Mouse (Mus musculus) lung, postnatal 0 days (tissue): ENCODE data around the gene Gm49333. TPM values are rescaled to one million over a fixed set of nuclear protein-coding genes. Genes with fewer than 3 reads are reported as not detected.
A peak's percentile ranks its signal among the peaks of the same experiment; 100 is the strongest.

Experiments
- ATAC-seq: fragments of 200-750 bp; cut with Nextera tagmentation; 2 replicates; pipeline ENCODE4 v1.8.0; 2017; ENCODE audit warnings: moderate library complexity
- DNase-seq: peaks from one replicate; pipeline ENCODE4 v3.0.0-alpha.2; 2016; ENCODE audit warnings: low spot score
- H3K27ac ChIP-seq: fragments of 300-500 bp; sonication (generic); 2 replicates; pipeline ENCODE4 v1.5.1; 2014; ENCODE audit warnings: antibody characterized with exemption, mild to moderate bottlenecking, low read length, mixed read lengths
- H3K27me3 ChIP-seq: fragments of 300-500 bp; sonication (generic); replicated peaks from 2 replicates; pipeline ENCODE4 v1.6.1; 2014; ENCODE audit warnings: low read length, mixed read lengths; ENCODE audit not compliant: insufficient read depth
- H3K36me3 ChIP-seq: fragments of 300-500 bp; sonication (generic); 2 replicates; pipeline ENCODE4 v1.6.1; 2014; ENCODE audit warnings: low read length, mixed read lengths; ENCODE audit not compliant: insufficient read depth
- H3K4me1 ChIP-seq: fragments of 300-500 bp; sonication (generic); 2 replicates; pipeline ENCODE4 v1.6.1; 2014; ENCODE audit warnings: antibody characterized with exemption, low read depth, low read length, mixed read lengths; ENCODE audit not compliant: insufficient read depth
- H3K4me2 ChIP-seq: fragments of 300-500 bp; sonication (generic); replicated peaks from 2 replicates; pipeline ENCODE4 v1.6.1; 2014; ENCODE audit warnings: low read depth, mild to moderate bottlenecking, low read length, moderate library complexity, mixed read lengths
- H3K4me3 ChIP-seq: fragments of 300-500 bp; sonication (generic); 2 replicates; pipeline ENCODE4 v1.5.1; 2014; ENCODE audit warnings: low read depth, low read length
- H3K9ac ChIP-seq: fragments of 300-500 bp; sonication (generic); replicated peaks from 2 replicates; pipeline ENCODE4 v1.6.1; 2014; ENCODE audit warnings: low read depth, mild to moderate bottlenecking
- H3K9me3 ChIP-seq: fragments of 300-500 bp; sonication (generic); 2 replicates; pipeline ENCODE4 v1.6.1; 2016; ENCODE audit warnings: low read length, mixed read lengths
- CTCF ChIP-seq: IDR thresholded peaks from 2 replicates; pipeline ENCODE4 v1.5.1; 2016; ENCODE audit warnings: antibody characterized with exemption, mild to moderate bottlenecking
- EP300 ChIP-seq: IDR thresholded peaks from 2 replicates; pipeline ENCODE4 v1.6.1; 2016; ENCODE audit warnings: antibody characterized with exemption, mild to moderate bottlenecking, control low read depth
- WGBS: fragments of 180-500 bp; shearing (Covaris S2); extraction: QIAGEN DNeasy Blood & Tissue Kit; methylation state at CpG from one replicate; pipeline ENCODE4 v1.1.7; 2014; 5-methylcytosine and 5-hydroxymethylcytosine counted together
- polyA plus RNA-seq: library from polyadenylated mRNA; unstranded; fragments of >200 nt; fragmentation: Nextera tagmentation; extraction: Ambion mirVana; gene quantifications from 2 replicates; pipeline ENCODE4 v1.2.1, GENCODE M21; 2015

Gm49333 gene
- polyA plus RNA-seq, 1 experiment from 2014 or later = 0.08 TPM

DNA sequence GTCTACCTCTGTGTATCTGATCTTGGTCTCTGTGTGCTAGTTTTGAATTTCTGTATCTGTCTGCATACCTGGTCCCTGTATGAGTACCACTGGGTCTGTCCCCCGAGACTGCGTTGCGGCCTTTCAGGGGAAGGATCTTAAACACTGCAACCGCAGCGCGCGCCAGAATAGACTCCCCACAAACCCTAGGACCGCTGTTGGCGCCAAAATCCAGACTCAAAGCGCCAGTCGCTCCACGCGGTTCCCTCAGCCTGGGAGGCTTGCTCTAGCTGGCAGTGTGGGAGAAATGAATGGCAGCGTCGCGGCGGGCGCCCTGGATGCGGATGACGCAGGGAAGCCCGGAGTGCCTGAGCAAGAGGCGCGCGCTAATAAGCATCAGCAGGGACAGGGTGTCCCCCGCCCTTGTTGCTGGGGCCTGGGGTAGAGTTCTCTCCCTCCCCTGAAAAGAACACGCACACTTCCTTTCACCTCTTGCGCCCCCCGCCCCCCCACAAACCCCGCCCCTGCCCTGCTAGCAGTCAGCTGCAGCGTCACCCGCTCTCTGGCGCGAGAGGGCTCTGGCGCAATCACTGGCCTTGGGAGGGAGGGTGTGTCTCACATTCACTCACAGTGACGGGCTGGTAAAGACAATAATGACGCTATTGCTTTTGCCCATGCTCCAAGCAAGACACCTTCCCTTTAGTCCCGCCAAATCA lies 10.7 kb downstream of the Gm49333 start:
- DNase-seq (peak; percentile 78), ATAC-seq (peak; percentile 56)
- TF ChIP-seq CTCF = no peak
- no peak for TF ChIP-seq EP300
- H3K27me3 ChIP-seq = peaks cover 20% of the 10 kb centered on the region
- no peaks in the 10 kb centered on the region for H3K9me3 ChIP-seq
- under 1% methylated on average over 37 of the region's 37 CpGs for WGBS
- H3K9ac ChIP-seq = no peak overlapping the region
- H3K4me2 ChIP-seq = peak overlapping the region; percentile 98
- H3K27ac ChIP-seq = no peak overlapping the region
- no peaks in the 10 kb centered on the region for H3K36me3 ChIP-seq
- H3K4me1 ChIP-seq = peaks cover 7% of the 10 kb centered on the region; the same call in 1 of the 2 replicates
- H3K4me3 ChIP-seq = peak overlapping the region; percentile 59

DNA sequence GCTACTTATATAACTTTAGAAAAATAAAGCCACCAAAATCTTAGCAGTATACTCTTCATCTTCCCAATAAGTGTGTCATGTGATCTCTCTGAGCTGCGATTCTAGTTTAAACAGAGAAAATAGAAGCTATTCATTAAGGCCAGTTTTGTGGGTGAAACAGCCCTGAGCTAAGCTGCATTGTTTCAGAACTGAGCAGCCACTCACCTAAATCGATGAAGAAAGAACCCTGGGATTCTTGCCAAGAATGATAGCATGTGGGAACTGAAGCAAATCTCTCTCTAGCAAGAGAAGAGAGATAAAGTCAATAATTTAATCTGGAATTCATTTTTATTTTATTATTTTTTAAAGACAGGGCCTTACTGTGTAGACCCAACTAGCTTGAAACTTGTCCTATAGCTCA lies 11.8 kb downstream of the Gm49333 start:
- H3K9me3 ChIP-seq = no peaks in the 10 kb centered on the region
- ATAC-seq (no peak), DNase-seq (no peak)
- no peaks in the 10 kb centered on the region for H3K36me3 ChIP-seq
- WGBS = 29% methylated on average over 2 of the region's 2 CpGs
- peaks cover 7% of the 10 kb centered on the region; the same call in 1 of the 2 replicates for H3K4me1 ChIP-seq
- TF ChIP-seq EP300 = no peak
- TF ChIP-seq CTCF = no peak
- H3K9ac ChIP-seq = no peak overlapping the region
- H3K27ac ChIP-seq = no peak overlapping the region
- H3K27me3 ChIP-seq = peaks cover 20% of the 10 kb centered on the region
- no peak overlapping the region for H3K4me3 ChIP-seq
- no peak overlapping the region for H3K4me2 ChIP-seq

DNA sequence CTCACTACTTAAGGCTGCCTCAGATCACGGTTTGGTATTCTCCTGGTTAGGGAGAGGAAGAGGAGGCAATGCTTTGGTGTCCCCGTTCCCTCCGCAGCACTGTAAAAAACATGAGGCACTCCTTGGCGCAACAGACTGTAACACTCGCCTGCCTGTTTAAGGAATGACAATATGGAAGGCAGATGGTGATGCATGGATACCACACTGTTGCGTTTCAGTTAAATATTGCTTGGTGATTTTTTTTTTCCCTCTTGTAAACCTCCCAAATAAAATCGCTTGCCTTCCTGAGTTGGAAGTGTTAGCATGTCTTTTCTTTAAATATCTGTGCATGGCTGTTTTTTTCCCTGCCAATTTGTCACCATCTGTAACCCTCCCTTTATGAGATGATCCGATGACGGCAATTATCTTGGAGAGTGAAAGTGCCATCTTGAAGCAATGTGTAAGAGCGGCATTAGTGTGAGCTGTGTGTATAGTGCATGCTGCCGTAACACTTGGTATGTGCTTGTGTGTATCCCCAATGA lies 17.5 kb downstream of the Gm49333 start:
- Histone ChIP-seq H3K27me3 (no peaks in the 10 kb centered on the region), H3K4me1 (peaks cover 4% of the 10 kb centered on the region; the same call in 1 of the 2 replicates), H3K4me3 (no peak overlapping the region), H3K4me2 (no peak overlapping the region), H3K9me3 (no peaks in the 10 kb centered on the region), H3K27ac (no peak overlapping the region), H3K9ac (no peak overlapping the region), H3K36me3 (no peaks in the 10 kb centered on the region)
- DNase-seq (no peak), ATAC-seq (no peak)
- TF ChIP-seq CTCF (no peak), EP300 (no peak)
- WGBS = 50% methylated on average over 11 of the region's 11 CpGs

DNA sequence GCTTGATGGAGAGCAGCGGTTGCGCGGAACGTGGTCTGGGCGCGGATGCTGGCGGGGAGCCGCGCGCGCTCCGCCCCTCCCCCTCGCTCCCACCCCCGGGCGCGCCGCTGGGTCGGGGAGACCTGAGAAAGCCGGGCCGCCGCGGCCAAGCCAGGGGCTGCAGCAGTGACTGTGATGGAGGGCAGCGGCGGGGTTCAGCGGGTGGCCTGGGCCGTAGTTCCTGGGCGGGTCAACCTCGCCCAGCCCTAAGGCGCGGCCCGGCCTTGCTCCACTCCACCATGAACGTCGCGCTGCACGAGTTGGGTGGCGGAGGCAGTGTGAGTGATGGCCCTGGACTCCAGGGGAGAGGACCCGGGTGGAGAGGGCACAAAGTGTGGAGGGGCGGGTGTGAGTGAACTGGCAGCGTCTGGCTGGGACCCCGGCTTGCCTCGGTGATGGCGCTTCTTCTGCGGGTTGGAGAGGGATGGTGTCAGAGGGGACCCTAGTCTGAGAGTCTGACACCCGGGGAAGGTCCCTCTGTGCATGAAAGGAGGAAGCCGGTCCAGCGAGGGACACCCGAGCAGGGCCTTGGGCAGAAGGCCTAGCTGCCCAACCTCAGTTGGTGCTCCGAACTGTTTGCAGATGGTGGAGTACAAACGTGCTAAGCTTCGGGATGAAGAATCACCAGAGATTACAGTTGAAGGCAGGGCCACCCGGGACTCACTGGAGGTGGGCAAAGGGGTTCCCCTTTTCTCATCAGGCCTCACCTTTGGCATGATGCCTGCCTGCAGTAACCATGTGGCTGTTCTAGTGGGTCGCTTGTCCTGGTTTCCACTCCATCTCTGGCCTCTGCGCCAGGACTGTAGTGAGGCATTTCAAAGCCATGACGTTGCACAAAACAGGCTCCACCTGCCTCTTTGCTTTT lies 18.6 kb downstream of the Gm49333 start, which contains the start of gene Ece2:
Ece2 (plus strand) TSS at position 98 of the 904 bp plus-strand sequence.
- H3K4me1 ChIP-seq = peaks cover 4% of the 10 kb centered on the region; the same call in 1 of the 2 replicates
- no peaks in the 10 kb centered on the region for H3K27me3 ChIP-seq
- H3K4me2 ChIP-seq = peak within 1 kb of the TSS; percentile 74
- TF ChIP-seq EP300 (no peak), CTCF (no peak)
- ATAC-seq = peak; percentile 43
- H3K9ac ChIP-seq = no peak within 1 kb of the TSS
- H3K27ac ChIP-seq = no peak within 1 kb of the TSS
- DNase-seq = no peak
- H3K4me3 ChIP-seq = peak within 1 kb of the TSS; percentile 31
- 6% methylated on average over 52 of the region's 54 CpGs for WGBS
- H3K9me3 ChIP-seq = no peaks in the 10 kb centered on the region
- no peaks in the 10 kb centered on the region for H3K36me3 ChIP-seq

DNA sequence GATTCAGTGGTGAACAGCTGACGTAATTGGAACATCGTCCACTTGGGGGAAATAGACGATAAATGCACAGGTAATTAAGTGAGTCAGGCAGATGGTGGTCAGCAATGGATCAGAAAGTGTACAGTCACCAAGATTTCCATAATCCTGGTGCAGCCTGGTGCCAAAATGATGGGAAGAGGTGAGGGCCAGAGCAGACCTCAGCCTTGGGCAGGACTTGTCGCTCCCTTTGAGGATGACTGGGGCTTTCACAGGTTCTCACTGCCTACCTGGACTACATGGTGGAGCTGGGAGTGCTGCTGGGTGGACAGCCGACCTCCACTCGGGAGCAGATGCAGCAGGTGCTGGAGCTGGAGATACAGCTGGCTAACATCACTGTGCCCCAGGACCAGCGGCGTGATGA lies 26.0 kb downstream of the Gm49333 start:
- WGBS = 63% methylated on average over 8 of the region's 8 CpGs
- Histone ChIP-seq H3K4me1 (no peaks in the 10 kb centered on the region), H3K4me3 (no peak overlapping the region), H3K4me2 (no peak overlapping the region), H3K9ac (no peak overlapping the region), H3K9me3 (no peaks in the 10 kb centered on the region), H3K36me3 (no peaks in the 10 kb centered on the region), H3K27ac (no peak overlapping the region), H3K27me3 (no peaks in the 10 kb centered on the region)
- ATAC-seq (no peak), DNase-seq (no peak)
- TF ChIP-seq CTCF (no peak), EP300 (no peak)

DNA sequence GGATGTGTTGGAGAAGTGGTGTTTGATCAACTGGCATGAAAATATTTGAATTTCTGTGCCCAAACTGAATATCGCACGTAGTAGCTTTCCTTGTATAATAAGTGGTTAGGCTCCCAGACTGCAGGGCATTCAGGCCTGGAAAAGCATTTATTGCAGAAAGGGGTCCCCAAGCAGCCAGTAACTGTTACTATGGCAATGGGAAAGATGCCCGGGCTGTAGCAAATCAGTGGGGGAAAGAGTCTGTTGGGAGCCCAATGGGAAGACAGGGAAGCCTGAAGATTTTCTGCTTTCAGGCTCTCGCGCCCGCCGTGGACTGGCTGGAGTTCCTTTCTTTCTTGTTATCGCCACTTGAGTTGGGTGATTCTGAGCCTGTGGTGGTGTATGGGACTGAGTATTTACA lies 27.0 kb downstream of the Gm49333 start:
- no peak overlapping the region for H3K4me2 ChIP-seq
- no peak overlapping the region for H3K27ac ChIP-seq
- H3K27me3 ChIP-seq = no peaks in the 10 kb centered on the region
- no peak overlapping the region for H3K9ac ChIP-seq
- no peaks in the 10 kb centered on the region for H3K36me3 ChIP-seq
- H3K9me3 ChIP-seq = no peaks in the 10 kb centered on the region
- ATAC-seq (no peak), DNase-seq (no peak)
- WGBS = 63% methylated on average over 8 of the region's 8 CpGs
- no peak for TF ChIP-seq CTCF
- no peak overlapping the region for H3K4me3 ChIP-seq
- no peaks in the 10 kb centered on the region for H3K4me1 ChIP-seq
